Mouse (Mus musculus): ENCODE results near the gene Snapc4. TPM values are rescaled to one million over a fixed set of nuclear protein-coding genes. Genes with fewer than 3 reads are reported as not detected.
"Not testable (repeated sequence)": the region's sequence is repeated elsewhere in the genome, so short reads cannot be mapped to it uniquely, and the experiment has no call there.

Snapc4 gene
- polyA plus RNA-seq, 2 experiments, result 22.7 to 53.2 TPM

GRCm38 (mm10) chr2:26388682-26389153 lies 8.3 kb upstream of the Snapc4 start:
- no peak for TF ChIP-seq POLR2A (IDR thresholded peaks at IDR 0.05; ENCODE audit: borderline replicate concordance, extremely low read depth, insufficient read depth, insufficient read length)
- Histone ChIP-seq H3K4me1 (ENCODE audit: control insufficient read depth, insufficient read depth, low read length) (peaks cover 10% of the 10 kb centered on the region), H3K9ac (ENCODE audit: low read depth, low read length, severe bottlenecking) (peak overlapping the region; percentile 88), H3K36me3 (ENCODE audit: control insufficient read depth, insufficient read depth, low read length) (peaks cover 76% of the 10 kb centered on the region), H3K4me2 (replicated peaks; ENCODE audit: low read depth, low read length, severe bottlenecking) (peak overlapping the region; percentile 90), H3K9me3 (ENCODE audit: control insufficient read depth, low read length) (no peaks in the 10 kb centered on the region), H3K27ac (replicated peaks; ENCODE audit: low read depth, low read length) (peak overlapping the region; percentile 63), H3K4me3 (replicated peaks; ENCODE audit: low read length) (peak overlapping the region; percentile 96), H3K27me3 (ENCODE audit: control insufficient read depth, insufficient read depth, low read length) (no peaks in the 10 kb centered on the region)
- DNase-seq (ENCODE audit: low spot score) (no peak), ATAC-seq (ENCODE audit: low FRiP score, low read depth) (peak; percentile 34)
- WGBS, result 1% methylated on average over 23 of the region's 45 CpGs

GRCm38 (mm10) chr2:26387713-26388112 lies 7.3 kb upstream of the Snapc4 start:
- H3K9ac ChIP-seq (ENCODE audit: low read depth, low read length, severe bottlenecking), result peak overlapping the region; percentile 88
- no peak for TF ChIP-seq POLR2A (IDR thresholded peaks at IDR 0.05; ENCODE audit: borderline replicate concordance, extremely low read depth, insufficient read depth, insufficient read length)
- no peaks in the 10 kb centered on the region for H3K27me3 ChIP-seq (ENCODE audit: control insufficient read depth, insufficient read depth, low read length)
- DNase-seq (ENCODE audit: low spot score) (no peak), ATAC-seq (ENCODE audit: low FRiP score, low read depth) (no peak)
- peaks cover 76% of the 10 kb centered on the region for H3K36me3 ChIP-seq (ENCODE audit: control insufficient read depth, insufficient read depth, low read length)
- H3K27ac ChIP-seq (replicated peaks; ENCODE audit: low read depth, low read length), result no peak overlapping the region
- peaks cover 10% of the 10 kb centered on the region for H3K4me1 ChIP-seq (ENCODE audit: control insufficient read depth, insufficient read depth, low read length)
- H3K9me3 ChIP-seq (ENCODE audit: control insufficient read depth, low read length), result no peaks in the 10 kb centered on the region
- H3K4me3 ChIP-seq (replicated peaks; ENCODE audit: low read length), result peak overlapping the region; percentile 96; the same call in 1 of the 2 replicates
- WGBS, result 90% methylated on average over 3 of the region's 3 CpGs
- 0 out of 2 replicates have a peak overlapping the region, but pooled peaks have one; percentile 8 for H3K4me2 ChIP-seq (replicated peaks; ENCODE audit: low read depth, low read length, severe bottlenecking)

GRCm38 (mm10) chr2:26380871-26381270 lies 418 bp upstream of the Snapc4 start:
- H3K4me1 ChIP-seq (ENCODE audit: control insufficient read depth, insufficient read depth, low read length); H3K27me3 ChIP-seq (ENCODE audit: control insufficient read depth, insufficient read depth, low read length); H3K27ac ChIP-seq (replicated peaks; ENCODE audit: low read depth, low read length); H3K9me3 ChIP-seq (ENCODE audit: control insufficient read depth, low read length); DNase-seq (ENCODE audit: low spot score): not testable (repeated sequence)
- Histone ChIP-seq H3K4me2 (replicated peaks; ENCODE audit: low read depth, low read length, severe bottlenecking) (peak overlapping the region; percentile 83), H3K36me3 (ENCODE audit: control insufficient read depth, insufficient read depth, low read length) (peaks cover 64% of the 10 kb centered on the region), H3K9ac (ENCODE audit: low read depth, low read length, severe bottlenecking) (peak overlapping the region; percentile 72), H3K4me3 (replicated peaks; ENCODE audit: low read length) (peak overlapping the region; percentile 75)
- WGBS, result 33% methylated on average over 6 of the region's 6 CpGs
- peak; percentile 43; the same call in 1 of the 2 replicates for ATAC-seq (ENCODE audit: low FRiP score, low read depth)

GRCm38 (mm10) chr2:26372396-26372795 lies 8.1 kb downstream of the Snapc4 start:
- no peak overlapping the region for H3K4me3 ChIP-seq (replicated peaks; ENCODE audit: low read length)
- H3K9ac ChIP-seq (ENCODE audit: low read depth, low read length, severe bottlenecking), result no peak overlapping the region
- TF ChIP-seq POLR2A (IDR thresholded peaks at IDR 0.05; ENCODE audit: borderline replicate concordance, extremely low read depth, insufficient read depth, insufficient read length), result no peak
- no peak for ATAC-seq (ENCODE audit: low FRiP score, low read depth)
- H3K27me3 ChIP-seq (ENCODE audit: control insufficient read depth, insufficient read depth, low read length), result no peaks in the 10 kb centered on the region
- 92% methylated on average over 8 of the region's 8 CpGs for WGBS
- no peak overlapping the region for H3K4me2 ChIP-seq (replicated peaks; ENCODE audit: low read depth, low read length, severe bottlenecking)
- no peaks in the 10 kb centered on the region for H3K9me3 ChIP-seq (ENCODE audit: control insufficient read depth, low read length)
- peaks cover 99% of the 10 kb centered on the region for H3K36me3 ChIP-seq (ENCODE audit: control insufficient read depth, insufficient read depth, low read length)
- DNase-seq (ENCODE audit: low spot score), result no peak
- no peak overlapping the region for H3K27ac ChIP-seq (replicated peaks; ENCODE audit: low read depth, low read length)
- no peaks in the 10 kb centered on the region for H3K4me1 ChIP-seq (ENCODE audit: control insufficient read depth, insufficient read depth, low read length)

GRCm38 (mm10) chr2:26368572-26368971 lies 11.9 kb downstream of the Snapc4 start:
- Histone ChIP-seq H3K9me3 (ENCODE audit: control insufficient read depth, low read length) (no peaks in the 10 kb centered on the region), H3K4me1 (ENCODE audit: control insufficient read depth, insufficient read depth, low read length) (no peaks in the 10 kb centered on the region), H3K9ac (ENCODE audit: low read depth, low read length, severe bottlenecking) (no peak overlapping the region), H3K27me3 (ENCODE audit: control insufficient read depth, insufficient read depth, low read length) (no peaks in the 10 kb centered on the region), H3K27ac (replicated peaks; ENCODE audit: low read depth, low read length) (no peak overlapping the region), H3K4me3 (replicated peaks; ENCODE audit: low read length) (no peak overlapping the region), H3K36me3 (ENCODE audit: control insufficient read depth, insufficient read depth, low read length) (peaks cover 98% of the 10 kb centered on the region), H3K4me2 (replicated peaks; ENCODE audit: low read depth, low read length, severe bottlenecking) (no peak overlapping the region)
- DNase-seq (ENCODE audit: low spot score), result no peak
- no peak for TF ChIP-seq POLR2A (IDR thresholded peaks at IDR 0.05; ENCODE audit: borderline replicate concordance, extremely low read depth, insufficient read depth, insufficient read length)
- WGBS, result 95% methylated on average over 1 of the region's 1 CpGs
- no peak for ATAC-seq (ENCODE audit: low FRiP score, low read depth)

- ATAC-seq (ENCODE audit: low FRiP score, low read depth) (no peak), DNase-seq (ENCODE audit: low spot score) (no peak)
- Histone ChIP-seq H3K4me3 (replicated peaks; ENCODE audit: low read length) (no peak overlapping the region), H3K9me3 (ENCODE audit: control insufficient read depth, low read length) (no peaks in the 10 kb centered on the region), H3K36me3 (ENCODE audit: control insufficient read depth, insufficient read depth, low read length) (peaks cover 98% of the 10 kb centered on the region), H3K9ac (ENCODE audit: low read depth, low read length, severe bottlenecking) (no peak overlapping the region), H3K27ac (replicated peaks; ENCODE audit: low read depth, low read length) (no peak overlapping the region), H3K27me3 (ENCODE audit: control insufficient read depth, insufficient read depth, low read length) (no peaks in the 10 kb centered on the region), H3K4me1 (ENCODE audit: control insufficient read depth, insufficient read depth, low read length) (no peaks in the 10 kb centered on the region), H3K4me2 (replicated peaks; ENCODE audit: low read depth, low read length, severe bottlenecking) (no peak overlapping the region)
- WGBS, result 91% methylated on average over 6 of the region's 6 CpGs
- TF ChIP-seq POLR2A (IDR thresholded peaks at IDR 0.05; ENCODE audit: borderline replicate concordance, extremely low read depth, insufficient read depth, insufficient read length), result no peak
Measured at GRCm38 (mm10) chr2:26367911-26368310, 12.5 kb downstream of the Snapc4 start.

All from limb, embryonic 14.5 days (tissue).